Mouse (Mus musculus) liver, postnatal 0 days (tissue): Measurements from ENCODE around the gene Etv1.

Experiments
- CTCF ChIP-seq: sonication (generic); IDR thresholded peaks from 2 replicates; pipeline ENCODE4 v1.5.1; 2016; ENCODE audit warnings: antibody characterized with exemption, low read depth
- EP300 ChIP-seq: IDR thresholded peaks from 2 replicates; pipeline ENCODE4 v1.6.1; 2016; ENCODE audit warnings: antibody characterized with exemption, low read depth, mild to moderate bottlenecking

DNA sequence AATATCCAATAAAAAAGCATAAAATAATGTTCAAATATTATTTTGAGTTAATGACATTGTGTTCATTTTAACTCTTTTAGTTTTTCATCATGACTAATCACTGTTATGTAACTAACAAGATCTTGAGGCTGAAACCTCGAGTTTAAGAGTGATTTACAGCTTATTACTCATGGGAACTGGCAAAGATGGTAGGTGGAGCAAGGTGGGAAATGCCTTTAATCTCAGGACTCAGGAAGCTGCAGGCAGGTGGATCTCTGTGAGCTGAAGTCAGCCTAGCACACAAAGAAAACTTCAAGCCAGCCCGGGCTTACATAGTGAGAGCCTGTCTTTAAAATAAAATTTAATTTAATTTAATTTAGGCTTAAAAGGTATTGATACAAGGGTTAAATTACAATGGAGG is 19.9 kb upstream of the Etv1 start:
- TF ChIP-seq CTCF: no peak
- no peak for TF ChIP-seq EP300
